Mouse (Mus musculus) liver, adult 2 months (tissue): ENCODE data around the gene Dock3.

Experiments used
- CTCF ChIP-seq: fragments of 200-500 bp; IDR thresholded peaks from 2 replicates; pipeline ENCODE4 v1.5.1; 2011; ENCODE audit warnings: low read depth, low read length, control low read depth
- POLR2A ChIP-seq: fragments of 200-500 bp; IDR thresholded peaks from 2 replicates; pipeline ENCODE4 v1.6.1; 2011; ENCODE audit warnings: low read length, control low read depth; ENCODE audit not compliant: insufficient read depth; ENCODE audit errors: extremely low read depth

DNA sequence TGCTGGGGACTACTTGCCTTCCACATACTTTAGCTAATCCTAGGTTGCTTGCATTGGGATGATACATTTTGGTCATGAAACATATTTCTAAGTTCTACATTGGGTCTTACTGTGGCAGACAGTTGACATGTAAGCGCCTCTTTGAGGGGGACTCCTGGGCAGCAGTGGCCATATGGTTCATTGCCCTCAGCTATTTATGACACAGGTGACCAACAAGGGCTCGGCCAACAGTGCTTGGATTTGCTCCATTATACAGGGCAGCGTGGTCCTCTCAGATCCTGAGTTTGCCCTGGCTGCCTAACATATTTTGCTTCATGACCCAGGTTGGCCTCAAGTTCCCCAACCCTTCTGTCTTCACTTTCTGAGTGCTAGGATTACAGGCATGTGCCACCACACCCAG is 355.0 kb downstream of the Dock3 start:
- no peak for TF ChIP-seq CTCF
- TF ChIP-seq POLR2A: no peak
